Mouse (Mus musculus) ovary, postnatal 10 days (tissue): ENCODE measurements around the gene Col8a2.

Experiments used
- DNase-seq: peaks from one replicate; pipeline ENCODE4 v3.0.0; 2022; ENCODE audit warnings: low spot score

Gene Col8a2

DNA sequence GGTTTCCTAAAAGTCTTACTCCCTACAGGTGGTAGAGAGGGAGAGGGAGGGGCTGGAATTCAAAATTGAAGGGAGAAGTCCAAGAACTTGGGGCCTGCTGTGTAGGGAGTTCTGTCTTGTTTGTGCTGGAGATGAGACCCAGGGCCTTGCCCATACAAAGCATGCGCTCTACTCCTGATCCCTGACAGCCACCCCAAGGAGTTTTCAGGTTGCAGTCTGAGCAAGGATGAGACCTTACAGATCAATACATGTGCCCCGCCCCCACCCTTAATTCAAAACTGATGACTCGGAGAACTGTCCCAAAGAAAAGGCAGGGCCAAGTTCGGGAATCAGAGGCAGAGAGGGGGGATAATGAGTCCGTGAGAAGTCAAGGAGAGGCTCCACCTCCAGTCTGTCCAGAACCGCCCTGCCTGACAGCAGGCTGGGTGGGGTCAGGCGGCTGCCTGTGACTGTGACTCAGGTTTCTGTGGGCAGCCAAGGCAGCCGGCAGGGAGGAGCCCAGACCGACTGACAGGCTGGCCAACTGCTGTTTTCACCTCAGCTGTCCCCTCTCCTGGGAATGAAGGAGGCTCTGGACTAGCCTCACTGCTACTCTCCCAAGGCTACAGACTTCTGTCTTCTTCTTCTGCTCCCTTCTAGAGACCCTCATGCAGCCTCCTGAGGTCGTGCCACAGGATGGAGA lies 25.9 kb upstream of the Col8a2 start:
- DNase-seq: no peak

DNA sequence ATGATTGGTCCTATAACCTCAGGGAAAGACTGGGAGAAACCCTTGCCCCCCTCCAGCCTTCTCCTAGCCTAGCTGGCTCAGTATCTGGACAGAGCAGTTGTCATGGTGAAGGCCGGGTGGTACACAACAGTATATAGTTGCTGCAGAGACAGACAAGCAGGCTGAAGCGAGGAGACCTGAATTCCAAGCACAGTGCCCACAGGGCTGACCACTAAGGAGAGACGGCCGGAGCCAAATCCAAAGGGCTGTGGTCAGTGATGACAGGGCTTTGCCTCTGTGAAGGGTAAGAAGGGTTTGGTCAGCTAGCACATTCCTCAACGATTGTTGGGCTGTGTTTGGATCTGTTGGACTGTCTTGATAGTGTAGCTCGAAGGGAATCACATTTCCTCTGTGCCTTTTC lies 25.3 kb upstream of the Col8a2 start:
- DNase-seq: no peak

DNA sequence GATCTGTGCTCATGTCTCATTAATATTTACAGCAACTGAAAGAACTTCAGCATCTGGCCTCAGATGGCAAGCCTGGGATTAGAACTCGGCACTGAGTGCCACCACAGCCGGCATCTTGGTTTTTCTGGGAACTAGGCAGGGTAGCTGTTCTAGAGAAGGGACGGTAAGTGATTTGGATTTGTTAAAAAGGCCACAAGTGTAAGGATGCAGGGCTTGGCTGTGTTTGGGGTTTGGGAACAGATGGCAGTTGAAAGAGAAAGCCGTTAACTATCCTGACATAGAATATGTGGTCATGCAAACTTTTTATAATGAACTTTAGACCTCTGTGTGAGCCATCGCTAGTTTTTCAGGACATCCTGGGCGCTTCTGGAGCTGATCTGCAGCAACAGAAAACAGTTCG lies 24.9 kb upstream of the Col8a2 start:
- no peak for DNase-seq

DNA sequence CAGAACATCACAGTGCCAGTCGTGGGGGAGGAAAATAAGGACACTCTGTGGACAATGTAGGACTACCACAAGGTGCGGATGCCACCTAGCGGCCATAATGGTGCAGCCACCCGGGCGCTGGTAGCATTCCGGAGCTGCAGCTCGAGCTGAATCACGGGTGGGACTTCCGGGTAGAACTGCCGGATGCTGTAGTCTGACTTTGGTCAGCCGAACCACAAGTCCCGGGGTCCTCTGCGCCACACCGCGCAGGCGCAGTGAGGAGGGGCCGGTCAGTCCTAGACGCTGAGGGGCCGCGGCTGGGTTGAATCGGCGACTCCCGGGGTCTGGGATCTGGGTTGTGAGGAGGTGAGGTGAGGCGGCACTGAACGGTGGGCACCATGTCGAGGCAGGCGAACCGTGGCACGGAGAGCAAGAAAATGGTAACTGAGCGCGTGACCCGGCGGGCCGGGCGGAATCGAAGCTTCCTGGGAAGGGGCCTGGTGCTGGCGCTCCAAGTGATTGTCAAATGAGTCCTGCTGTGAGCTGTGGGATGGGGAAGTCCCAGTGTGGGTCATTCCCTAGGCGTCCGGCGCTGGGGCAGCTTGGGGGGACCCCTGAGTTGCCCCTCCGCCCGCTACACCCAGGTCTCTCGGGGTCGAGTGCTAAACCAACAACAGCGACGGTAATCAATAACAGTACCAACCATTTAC lies 24.3 kb upstream of the Col8a2 start, which contains the start of gene Trappc3:
Gene Trappc3, plus strand, starts transcription at position 207 of the 689 bp plus-strand sequence.
- peak; percentile 96 for DNase-seq

DNA sequence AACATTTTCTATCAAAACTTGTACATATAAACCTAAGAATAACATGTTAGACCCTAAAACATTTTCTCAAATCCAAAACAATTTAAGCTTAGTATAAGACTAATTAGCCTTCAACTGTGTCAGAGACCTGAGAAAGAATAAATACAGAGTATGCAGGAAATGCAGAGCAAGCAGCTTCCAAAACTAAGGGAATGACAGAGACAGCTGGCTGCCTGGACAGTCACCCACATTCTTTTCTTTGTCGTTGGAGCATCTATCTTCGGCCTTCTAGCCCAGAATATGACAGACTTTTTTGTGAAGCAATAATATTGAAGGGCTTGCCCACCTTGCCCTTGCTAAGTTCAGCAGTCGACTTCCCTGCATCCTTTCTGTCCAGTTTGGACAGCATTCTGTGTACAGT lies 17.3 kb upstream of the Col8a2 start:
- no peak for DNase-seq

DNA sequence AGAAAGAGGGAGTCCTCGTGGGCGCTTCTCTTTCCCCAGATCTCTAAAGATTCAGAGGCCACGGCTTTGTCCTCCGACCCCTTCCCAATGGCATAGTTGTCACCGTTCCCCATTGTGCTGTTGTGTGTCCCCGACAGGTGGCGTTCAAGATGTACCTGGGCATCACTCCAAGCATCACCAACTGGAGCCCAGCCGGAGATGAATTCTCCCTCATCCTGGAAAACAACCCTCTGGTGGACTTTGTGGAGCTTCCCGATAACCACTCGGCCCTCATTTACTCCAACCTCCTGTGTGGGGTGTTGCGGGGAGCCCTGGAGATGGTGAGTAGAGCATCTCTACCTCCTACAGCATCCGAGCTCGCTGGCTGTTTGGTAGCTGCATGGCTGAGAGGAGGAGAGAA lies 12.8 kb upstream of the Col8a2 start:
- DNase-seq: no peak

DNA sequence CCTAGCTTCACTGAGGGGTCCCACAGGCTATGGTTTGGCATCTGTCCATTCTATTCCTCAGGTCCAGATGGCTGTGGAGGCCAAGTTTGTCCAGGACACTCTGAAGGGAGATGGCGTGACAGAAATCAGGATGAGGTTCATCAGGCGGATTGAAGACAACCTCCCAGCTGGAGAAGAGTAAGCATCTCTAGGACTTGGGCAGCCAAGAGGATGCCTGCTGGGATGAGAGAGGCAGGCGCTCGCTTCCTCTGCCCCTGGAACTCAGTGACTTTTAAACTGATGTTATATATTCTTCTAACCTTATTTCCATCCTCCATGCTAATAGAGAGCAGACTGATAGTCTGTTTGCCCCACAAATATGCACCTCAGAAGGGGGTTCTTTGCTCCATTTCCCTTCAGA lies 11.5 kb upstream of the Col8a2 start:
- DNase-seq: no peak

DNA sequence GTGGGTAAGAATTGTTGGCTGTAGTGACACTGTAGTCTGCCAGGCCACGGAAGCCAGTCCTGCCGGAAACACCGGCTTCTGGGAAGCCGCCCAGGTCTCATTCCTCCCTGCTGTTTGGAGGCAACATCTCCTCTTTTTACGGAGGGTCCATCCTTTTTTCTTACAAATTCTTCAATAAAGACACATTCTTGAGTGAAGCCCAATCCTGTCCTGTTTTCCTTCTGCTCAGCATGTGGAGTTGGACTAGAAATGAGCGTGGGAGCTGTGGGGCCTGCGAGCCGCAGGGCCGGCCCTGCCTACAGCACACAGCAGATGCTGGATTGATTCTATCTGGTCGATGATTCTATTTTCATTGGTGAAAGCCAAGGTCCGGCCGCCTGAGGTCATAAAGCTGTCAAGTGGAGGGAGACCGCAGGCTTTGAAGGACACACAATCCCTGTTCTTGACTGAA lies 10.9 kb upstream of the Col8a2 start:
- no peak for DNase-seq

DNA sequence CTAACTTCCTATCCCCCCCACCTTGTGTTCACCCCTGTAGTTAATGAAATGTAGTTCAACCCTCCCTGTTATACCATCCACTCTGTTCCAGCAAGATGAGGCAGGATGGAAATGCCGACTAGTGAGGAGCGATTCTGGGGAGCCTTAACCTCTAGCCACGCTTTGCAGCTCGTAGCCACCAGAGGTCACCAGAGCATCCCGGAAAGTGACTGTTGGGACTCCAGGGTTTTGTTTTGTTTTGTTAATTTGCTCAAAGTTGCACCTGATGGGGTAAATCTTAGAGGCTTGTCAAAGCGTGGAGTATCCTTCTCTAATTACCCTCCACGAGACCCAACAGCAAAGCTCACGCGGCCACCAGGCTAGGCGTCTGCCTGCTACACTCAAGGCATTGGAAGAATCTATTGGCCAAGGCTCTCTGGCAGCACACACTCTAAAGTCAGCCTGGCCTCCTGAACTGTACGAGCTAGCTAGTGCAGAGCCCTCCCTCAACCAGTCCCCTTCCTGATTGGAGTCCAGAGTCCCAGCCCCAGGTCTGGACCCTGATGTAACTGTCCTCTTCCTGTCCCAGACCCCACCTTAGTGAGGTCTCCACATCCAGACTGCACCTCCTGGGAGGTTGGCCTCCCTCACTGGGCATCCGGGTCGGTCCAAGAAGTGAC lies 8.6 kb upstream of the Col8a2 start:
- no peak for DNase-seq

DNA sequence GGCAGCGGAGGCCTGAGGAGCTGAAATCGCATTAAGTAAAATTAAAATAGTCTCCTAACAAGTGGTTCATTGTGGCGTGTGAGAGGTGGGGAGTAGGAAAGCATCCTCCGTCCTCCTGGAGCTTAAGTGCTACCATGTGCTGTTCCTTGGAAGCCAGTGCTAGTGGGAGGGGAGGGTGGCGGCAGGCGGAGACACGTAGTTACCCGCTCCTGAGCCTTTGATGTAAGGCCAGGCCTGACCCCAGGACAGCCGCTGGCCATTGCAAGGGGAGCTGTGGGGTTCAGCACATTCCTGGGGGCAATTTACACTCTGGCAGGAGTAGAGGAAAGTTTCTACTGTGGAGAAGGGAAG lies 8.1 kb upstream of the Col8a2 start:
- no peak for DNase-seq

DNA sequence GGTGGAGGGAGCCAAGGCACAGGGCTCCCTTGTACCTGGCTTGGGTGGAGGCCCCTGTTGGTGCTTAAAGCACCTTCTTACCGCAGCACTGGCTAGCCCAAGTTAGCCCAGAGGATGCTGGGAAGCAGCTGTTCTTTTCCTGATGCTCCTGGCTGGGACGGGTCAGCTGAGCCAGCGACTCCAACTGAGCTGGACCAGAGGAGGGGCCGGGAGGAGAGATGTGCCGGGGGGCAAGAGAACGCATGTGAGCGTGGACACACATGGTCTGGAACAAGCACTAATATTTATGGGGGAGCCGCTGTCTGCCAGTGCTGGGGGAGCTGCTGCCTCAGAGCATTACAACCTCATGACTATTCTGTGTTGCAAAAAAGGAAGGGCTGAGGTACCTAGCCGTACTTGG lies 7.6 kb upstream of the Col8a2 start:
- no peak for DNase-seq

DNA sequence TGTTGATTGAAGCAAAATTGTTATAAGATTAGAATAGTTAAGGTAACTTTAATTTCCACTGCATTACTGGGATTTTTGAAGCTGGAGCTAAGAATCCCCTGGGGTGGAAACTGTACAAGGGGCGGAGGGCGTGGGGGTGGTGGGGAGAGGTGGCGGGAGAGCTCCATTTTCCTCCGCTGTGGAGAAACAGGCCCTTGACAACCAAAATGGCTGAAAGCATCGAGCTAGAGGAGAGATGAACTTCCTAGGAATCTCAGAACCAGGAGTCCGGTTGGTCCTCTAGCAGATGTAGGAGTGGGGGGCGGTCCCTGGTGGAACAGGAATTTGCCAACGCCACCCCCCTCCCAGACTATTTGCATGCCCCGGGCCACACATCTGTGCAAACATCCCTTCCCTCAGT lies 4.9 kb upstream of the Col8a2 start:
- DNase-seq: no peak

DNA sequence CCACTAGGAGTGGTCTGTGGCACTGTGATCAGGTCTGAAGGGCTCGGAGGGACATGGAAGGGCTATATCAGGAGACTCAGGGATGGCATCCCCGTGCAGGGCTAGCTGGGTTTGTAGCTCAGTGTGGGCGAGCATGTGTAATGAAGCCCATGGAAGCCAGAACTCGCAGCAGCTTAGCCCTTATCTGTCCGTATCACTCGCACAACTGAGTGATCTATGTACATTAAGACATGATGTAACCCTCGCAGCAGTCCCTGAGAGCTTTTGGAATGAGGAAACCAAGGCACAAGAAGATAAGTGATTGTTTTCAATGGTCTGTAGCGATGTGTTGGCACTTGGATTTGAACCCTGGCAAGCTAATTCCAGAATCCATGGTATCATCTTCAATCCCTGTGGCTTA lies 3.0 kb upstream of the Col8a2 start:
- no peak for DNase-seq

DNA sequence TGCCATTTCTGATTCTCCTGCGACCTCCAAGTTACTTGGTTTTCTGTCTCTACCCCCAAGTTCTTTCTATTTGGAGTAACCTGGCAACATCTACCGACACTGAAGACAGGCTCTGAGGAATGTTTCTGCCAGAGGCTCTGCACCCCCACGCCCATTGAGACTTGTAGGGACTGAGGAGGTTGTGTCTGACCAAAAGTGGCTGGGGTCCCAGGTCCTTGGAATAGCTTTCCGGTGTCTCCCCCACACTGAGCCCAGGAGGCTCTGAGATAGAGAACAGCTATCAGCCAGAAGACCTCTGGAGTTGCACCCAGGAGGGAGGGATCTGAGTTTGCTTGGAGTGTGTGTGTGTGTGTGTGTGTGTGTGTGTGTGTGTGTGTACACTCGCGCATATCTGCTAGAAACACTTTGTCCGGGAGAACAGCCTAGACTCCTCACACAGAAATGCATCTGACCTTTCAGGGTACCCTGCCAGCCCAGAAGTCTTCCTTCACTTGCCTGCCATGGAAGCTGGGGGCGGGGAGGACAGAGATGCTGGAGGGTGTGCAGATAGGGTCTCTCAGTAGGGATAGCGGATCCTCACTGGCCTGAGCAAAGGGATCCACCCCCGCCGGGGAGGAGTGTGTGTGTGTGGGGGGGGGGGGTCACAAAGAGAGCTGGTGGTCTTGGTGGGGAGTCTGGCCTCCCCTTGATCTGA lies 856 bp downstream of the Col8a2 start:
- no peak for DNase-seq

DNA sequence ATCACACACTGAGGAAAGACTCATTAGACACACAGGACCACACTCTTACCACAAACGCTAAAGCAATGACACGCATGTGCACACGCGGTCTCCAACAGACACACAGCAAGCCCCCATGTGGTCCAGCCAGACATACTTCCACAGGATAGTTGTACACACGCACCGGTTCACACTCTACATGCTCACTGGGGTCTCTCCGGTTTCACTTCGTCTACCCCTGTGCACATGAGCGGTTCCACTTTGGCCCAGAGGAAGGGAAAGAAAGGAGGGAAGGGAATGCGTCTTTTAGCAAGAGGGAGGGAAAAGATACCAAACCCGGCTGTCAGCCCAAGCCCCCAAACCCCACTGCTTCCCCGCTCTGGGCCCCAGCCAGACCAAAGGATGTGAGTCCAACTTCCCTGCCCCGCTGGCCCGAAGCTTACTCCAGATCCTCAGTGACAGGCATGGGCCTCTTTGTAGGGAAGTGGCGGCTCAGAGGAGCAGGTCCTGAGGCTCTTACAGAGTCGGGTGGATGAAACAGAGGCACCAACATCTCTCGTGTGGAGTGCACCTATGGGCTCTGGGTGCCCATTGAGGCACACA lies 1.6 kb downstream of the Col8a2 start:
- no peak for DNase-seq

DNA sequence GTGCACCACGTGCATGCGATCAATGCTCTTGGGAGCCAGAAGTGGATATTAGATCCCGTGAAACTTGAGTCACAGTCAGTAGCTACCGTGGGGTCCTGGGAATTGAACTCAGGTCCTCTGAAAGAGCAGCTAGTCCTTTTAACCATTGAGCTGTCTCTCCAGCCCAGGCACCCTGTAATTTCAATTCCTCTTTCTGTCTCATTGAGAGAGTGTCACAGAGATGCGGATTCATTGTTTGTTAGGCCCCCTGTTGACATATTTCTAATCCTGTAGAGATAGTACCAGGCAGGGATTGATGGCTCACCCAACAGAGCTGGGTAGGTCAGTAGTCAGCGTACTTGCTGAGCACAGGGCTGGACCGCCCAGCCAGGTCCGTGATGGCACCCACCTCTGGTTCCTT lies 3.7 kb downstream of the Col8a2 start:
- no peak for DNase-seq

DNA sequence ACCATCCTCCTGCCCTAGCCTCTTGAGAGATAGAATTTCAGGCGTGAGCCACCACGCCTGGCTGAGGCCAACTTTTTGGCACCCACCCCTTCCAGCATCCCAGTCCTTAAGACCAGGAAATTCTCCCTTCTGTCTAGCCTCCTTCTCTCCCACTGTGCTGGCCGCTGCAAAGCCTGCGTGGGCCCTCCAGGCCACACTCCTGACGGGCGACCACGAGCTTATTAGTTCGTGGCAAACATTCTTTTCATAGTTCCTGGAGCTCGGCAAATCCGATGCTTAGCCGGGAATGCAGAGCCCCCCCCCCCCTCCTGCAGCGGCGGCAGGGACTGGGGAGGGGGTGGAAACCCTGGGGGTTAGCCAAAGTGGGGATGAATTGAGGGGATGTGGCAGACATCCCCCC lies 4.6 kb downstream of the Col8a2 start:
- no peak for DNase-seq

DNA sequence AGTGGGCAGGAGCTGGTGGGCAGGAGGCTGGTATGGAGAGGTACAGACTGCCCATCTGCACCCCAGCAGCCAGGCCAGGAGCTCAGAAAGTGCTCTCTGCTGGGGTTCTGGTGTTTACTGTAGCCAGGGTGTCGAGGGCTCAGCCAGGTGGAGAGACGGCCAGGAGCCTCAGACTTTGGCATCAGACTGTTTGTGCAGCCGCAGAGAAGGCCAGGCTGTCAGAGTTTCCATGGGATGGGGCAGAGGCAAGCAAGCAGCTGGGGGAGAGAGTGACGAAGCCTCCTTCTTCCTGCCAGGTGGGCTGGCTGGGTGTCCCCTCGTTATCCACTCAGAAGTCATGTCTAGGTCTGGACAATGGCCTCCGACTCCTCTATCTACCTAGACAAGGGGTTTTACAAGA lies 8.6 kb downstream of the Col8a2 start:
- DNase-seq: no peak

DNA sequence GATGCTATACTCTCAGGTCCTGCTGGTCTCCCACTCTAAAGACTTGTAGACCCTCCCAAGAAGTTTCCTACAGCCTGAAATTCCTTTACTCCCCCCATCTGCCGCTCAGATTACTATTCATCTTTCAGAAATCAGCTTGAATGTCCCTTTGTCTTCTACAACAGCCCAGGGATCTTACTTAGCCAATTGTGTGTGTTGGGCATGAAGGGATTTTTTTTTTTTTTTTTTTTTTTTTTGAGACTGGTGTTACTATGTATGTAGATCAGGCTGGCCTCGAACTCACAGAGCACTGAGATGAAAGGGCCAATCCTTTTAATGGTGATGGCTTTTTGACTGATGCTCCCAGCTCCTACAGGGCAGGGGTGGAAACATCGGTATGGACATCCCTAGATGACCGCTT lies 9.3 kb downstream of the Col8a2 start:
- no peak for DNase-seq

DNA sequence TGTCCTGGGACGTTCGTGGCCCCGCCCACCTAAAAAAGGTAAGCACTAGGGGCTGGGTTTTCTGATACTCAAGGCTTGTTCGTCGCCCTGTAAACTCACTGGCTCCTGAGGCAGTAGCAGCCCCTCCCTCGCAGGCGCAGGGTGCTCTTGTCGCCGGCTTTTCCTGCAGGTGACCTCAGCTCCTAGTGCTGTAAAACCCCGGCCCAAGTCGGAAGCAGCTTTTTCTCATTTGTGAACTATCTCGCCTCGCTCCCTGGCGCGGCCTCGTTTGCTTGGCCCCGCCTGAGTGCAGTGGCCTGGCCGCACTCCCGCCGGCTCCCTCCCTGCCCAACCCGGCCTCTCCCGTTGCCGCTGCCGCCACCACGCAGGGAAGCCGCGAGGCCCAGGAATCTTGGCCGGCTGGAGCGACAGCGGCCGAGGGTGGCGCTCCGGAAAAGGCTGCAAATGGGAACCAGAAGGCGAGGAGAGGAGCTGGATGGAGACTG lies 10.1 kb downstream of the Col8a2 start:
- DNase-seq: peak; percentile 44

DNA sequence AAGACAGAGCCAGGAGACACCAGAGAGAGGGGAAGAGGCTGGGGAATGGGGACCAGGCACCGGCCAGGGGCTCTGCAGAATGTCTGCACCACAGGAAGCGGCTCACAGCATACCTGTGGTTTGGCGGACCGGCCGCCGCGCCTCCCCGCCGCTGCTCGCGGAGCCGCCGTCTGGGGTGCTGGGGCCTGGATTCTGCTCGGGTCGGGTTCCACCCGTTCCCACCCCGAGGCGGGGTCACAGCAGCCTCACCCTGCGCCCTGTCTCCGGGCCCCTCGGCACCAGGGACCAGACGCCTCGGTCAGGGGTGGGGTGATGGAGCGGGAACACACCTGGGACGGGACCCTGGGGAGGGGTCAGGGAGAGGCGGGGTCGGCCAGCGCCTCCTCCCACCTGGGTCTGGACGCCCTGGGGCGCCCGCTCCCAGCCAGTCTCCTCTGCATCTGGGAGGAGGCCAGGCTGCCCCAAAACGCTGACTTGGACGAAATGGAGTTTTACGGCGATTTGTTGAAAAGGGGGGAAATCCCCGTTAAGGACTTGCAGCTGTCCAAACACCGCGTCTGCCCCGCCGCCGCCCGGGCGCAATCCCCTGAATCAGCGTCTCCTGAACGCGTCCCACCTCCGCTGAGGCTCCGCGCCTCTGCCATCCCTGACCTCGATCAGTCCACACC lies 14.5 kb downstream of the Col8a2 start:
- no peak for DNase-seq
